Mouse (Mus musculus): Measurements from ENCODE around the gene Gart. TPM values are rescaled to one million over a fixed set of nuclear protein-coding genes. Genes with fewer than 3 reads are reported as not detected.

The Gart gene
- polyA plus RNA-seq, 1 experiment, result 64.1 TPM

DNA sequence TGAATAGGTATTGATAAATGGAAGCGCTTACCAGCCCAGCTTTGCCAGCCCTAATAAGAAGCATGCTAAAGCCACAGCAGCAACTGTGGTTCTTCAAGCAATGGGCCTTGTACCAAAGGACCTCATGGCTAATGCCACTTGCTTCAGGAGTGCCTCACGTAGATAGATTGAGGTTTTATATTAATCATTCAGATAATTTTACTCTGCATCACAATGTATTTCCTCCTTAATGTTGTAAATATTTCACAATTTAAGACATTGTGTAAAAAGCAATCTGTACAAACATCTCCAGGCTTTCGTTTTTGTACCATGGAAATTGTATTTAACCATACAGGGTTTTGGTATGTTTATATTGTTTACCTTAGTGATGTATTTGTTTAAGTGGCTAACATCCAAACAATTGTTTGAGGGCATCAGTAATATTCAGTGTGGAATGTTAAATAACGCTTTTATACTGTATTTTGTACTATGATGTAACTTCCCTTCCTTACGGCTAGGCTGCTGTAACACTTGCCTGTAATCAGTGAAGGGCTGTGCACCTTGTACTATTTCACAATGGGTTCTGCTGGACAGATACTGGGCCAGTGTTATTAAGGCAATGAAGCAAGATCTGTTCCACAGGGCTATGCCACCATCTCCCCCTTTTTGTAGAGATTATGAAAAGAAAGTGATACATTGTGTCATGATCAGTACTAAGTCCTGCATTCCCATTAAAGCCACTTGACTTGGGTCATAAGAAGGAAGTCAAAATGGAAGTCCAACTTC lies 31.6 kb upstream of the Gart start:
- no peak overlapping the region for H3K4me3 ChIP-seq
- no peaks in the 10 kb centered on the region for H3K79me2 ChIP-seq (ENCODE audit: control insufficient read depth, insufficient read depth)
- H3K36me3 ChIP-seq (ENCODE audit: control insufficient read depth, insufficient read depth), result peaks cover 69% of the 10 kb centered on the region
- H3K4me2 ChIP-seq (ENCODE audit: low read depth), result no peak overlapping the region
- H3ac ChIP-seq (ENCODE audit: control insufficient read depth, insufficient read length), result no peak overlapping the region
- TF ChIP-seq E2F4 (IDR thresholded peaks at IDR 0.05; ENCODE audit: insufficient read depth) (no peak), CEBPB (IDR thresholded peaks at IDR 0.05; ENCODE audit: insufficient read depth, poor library complexity, severe bottlenecking) (no peak), MAX (IDR thresholded peaks at IDR 0.05; ENCODE audit: low read depth) (no peak), REST (IDR thresholded peaks at IDR 0.05; ENCODE audit: insufficient read depth, insufficient read length) (no peak), SRF (IDR thresholded peaks at IDR 0.05; ENCODE audit: control insufficient read depth, insufficient read length, low read depth) (no peak), MYOG (IDR thresholded peaks at IDR 0.05; ENCODE audit: control insufficient read depth in 1 of 3, insufficient read depth in 1 of 3, insufficient read length in 2 of 3, low read depth in 2 of 3) (no peak), TCF12 (IDR thresholded peaks at IDR 0.05; ENCODE audit: insufficient read depth, poor library complexity, severe bottlenecking) (no peak), POLR2AphosphoS2 (IDR thresholded peaks at IDR 0.05; ENCODE audit: insufficient read length, low read depth) (no peak), MYOD1 (IDR thresholded peaks at IDR 0.05; ENCODE audit: control insufficient read depth in 1 of 3, insufficient read length in 2 of 3, low read depth in 2 of 3) (no peak)
- H3K27me3 ChIP-seq (ENCODE audit: control insufficient read depth, insufficient read depth, insufficient read length), result no peaks in the 10 kb centered on the region

DNA sequence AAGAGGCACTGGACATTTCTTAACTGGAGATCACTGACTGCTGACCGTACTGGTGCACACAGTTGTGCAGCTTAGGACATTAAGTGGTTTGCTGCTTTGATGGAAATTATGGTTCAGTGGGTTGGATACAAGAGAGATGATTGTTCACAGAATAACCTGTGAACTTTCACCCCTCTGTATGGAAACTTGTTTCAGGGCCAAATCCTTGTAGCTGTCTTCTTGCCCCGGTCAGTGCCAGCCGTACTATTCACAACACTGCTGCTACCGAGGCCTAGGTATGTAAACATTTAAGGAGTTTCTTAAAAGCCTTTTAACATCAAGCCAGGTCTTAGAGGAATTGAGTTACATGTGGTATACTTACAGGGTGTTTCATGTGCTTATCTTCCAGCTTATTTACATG lies 27.7 kb upstream of the Gart start:
- TF ChIP-seq MAX (IDR thresholded peaks at IDR 0.05; ENCODE audit: low read depth) (no peak), POLR2A (IDR thresholded peaks at IDR 0.05; ENCODE audit: insufficient read length, low read depth) (no peak), SRF (IDR thresholded peaks at IDR 0.05; ENCODE audit: control insufficient read depth, insufficient read length, low read depth) (no peak), TCF3 (IDR thresholded peaks at IDR 0.05; ENCODE audit: insufficient read length, low read depth) (no peak), E2F4 (IDR thresholded peaks at IDR 0.05; ENCODE audit: insufficient read depth) (no peak), POLR2AphosphoS2 (IDR thresholded peaks at IDR 0.05; ENCODE audit: insufficient read length, low read depth) (no peak), CEBPB (IDR thresholded peaks at IDR 0.05; ENCODE audit: insufficient read depth, poor library complexity, severe bottlenecking) (no peak), REST (IDR thresholded peaks at IDR 0.05; ENCODE audit: insufficient read depth, insufficient read length) (no peak), MYOD1 (IDR thresholded peaks at IDR 0.05; ENCODE audit: control insufficient read depth in 1 of 3, insufficient read length in 2 of 3, low read depth in 2 of 3) (no peak), USF1 (IDR thresholded peaks at IDR 0.05; ENCODE audit: low read depth) (no peak), TCF12 (IDR thresholded peaks at IDR 0.05; ENCODE audit: insufficient read depth, poor library complexity, severe bottlenecking) (no peak), MYOG (IDR thresholded peaks at IDR 0.05; ENCODE audit: control insufficient read depth in 1 of 3, insufficient read depth in 1 of 3, insufficient read length in 2 of 3, low read depth in 2 of 3) (no peak)
- Histone ChIP-seq H3K79me2 (ENCODE audit: control insufficient read depth, insufficient read depth) (no peaks in the 10 kb centered on the region), H3ac (ENCODE audit: control insufficient read depth, insufficient read length) (no peak overlapping the region), H3K4me2 (ENCODE audit: low read depth) (no peak overlapping the region), H3K27me3 (ENCODE audit: control insufficient read depth, insufficient read depth, insufficient read length) (no peaks in the 10 kb centered on the region), H3K36me3 (ENCODE audit: control insufficient read depth, insufficient read depth) (peaks cover 95% of the 10 kb centered on the region), H3K4me3 (no peak overlapping the region)

DNA sequence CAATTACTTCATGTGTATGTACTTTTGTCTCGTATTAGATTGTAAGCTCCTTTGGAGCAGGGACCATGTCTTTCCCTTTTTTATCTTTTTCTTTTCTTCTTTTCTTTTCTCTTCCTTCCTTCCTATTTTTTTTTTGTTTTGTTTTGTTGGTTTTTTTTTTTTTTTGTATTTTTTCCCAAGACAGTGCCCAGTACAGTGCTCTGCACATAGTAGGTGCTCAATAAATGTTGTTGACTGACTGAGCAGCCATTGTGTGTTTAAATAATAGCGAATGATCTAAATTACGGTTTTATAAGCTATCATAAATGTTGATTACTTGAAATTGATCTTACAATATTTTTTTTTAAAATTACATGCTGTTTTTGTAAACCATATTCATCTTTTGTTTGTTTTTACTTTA lies 17.0 kb upstream of the Gart start:
- H3K4me2 ChIP-seq (ENCODE audit: low read depth), result no peak overlapping the region

DNA sequence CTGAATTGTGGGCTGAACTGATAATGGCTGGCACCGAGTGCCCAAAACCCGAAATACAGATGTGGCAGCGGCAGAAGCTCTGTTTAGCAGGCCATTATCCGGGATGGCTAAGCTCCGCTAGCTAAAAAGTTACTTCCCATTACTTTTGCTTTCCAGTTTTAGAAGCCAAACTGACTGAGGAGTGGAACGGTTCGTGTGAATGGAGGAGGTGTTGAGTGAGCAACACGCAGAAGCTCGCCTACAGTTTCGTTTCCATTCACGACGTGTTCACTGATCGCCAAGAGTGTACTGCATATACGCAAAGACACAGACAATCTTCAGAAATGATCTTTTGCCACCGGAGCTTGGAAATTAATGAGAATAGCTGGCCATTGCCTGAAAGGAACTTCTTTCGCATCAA lies 15.6 kb upstream of the Gart start:
- Histone ChIP-seq H3ac (ENCODE audit: control insufficient read depth, insufficient read length) (no peak overlapping the region), H3K4me3 (no peak overlapping the region), H3K4me2 (ENCODE audit: low read depth) (no peak overlapping the region), H3K79me2 (ENCODE audit: control insufficient read depth, insufficient read depth) (peaks cover 65% of the 10 kb centered on the region), H3K27me3 (ENCODE audit: control insufficient read depth, insufficient read depth, insufficient read length) (no peaks in the 10 kb centered on the region), H3K36me3 (ENCODE audit: control insufficient read depth, insufficient read depth) (peaks cover 83% of the 10 kb centered on the region)
- TF ChIP-seq MAX (IDR thresholded peaks at IDR 0.05; ENCODE audit: low read depth) (no peak), E2F4 (IDR thresholded peaks at IDR 0.05; ENCODE audit: insufficient read depth) (no peak), REST (IDR thresholded peaks at IDR 0.05; ENCODE audit: insufficient read depth, insufficient read length) (no peak), SRF (IDR thresholded peaks at IDR 0.05; ENCODE audit: control insufficient read depth, insufficient read length, low read depth) (no peak), POLR2A (IDR thresholded peaks at IDR 0.05; ENCODE audit: insufficient read length, low read depth) (no peak), MYOD1 (IDR thresholded peaks at IDR 0.05; ENCODE audit: control insufficient read depth in 1 of 3, insufficient read length in 2 of 3, low read depth in 2 of 3) (no peak), TCF3 (IDR thresholded peaks at IDR 0.05; ENCODE audit: insufficient read length, low read depth) (no peak), MYOG (IDR thresholded peaks at IDR 0.05; ENCODE audit: control insufficient read depth in 1 of 3, insufficient read depth in 1 of 3, insufficient read length in 2 of 3, low read depth in 2 of 3) (no peak), CEBPB (IDR thresholded peaks at IDR 0.05; ENCODE audit: insufficient read depth, poor library complexity, severe bottlenecking) (no peak), USF1 (IDR thresholded peaks at IDR 0.05; ENCODE audit: low read depth) (no peak), POLR2AphosphoS2 (IDR thresholded peaks at IDR 0.05; ENCODE audit: insufficient read length, low read depth) (no peak), TCF12 (IDR thresholded peaks at IDR 0.05; ENCODE audit: insufficient read depth, poor library complexity, severe bottlenecking) (no peak)

More for the DNA sequence above, 17.0 kb upstream of the Gart start:
- H3K79me2 ChIP-seq (ENCODE audit: control insufficient read depth, insufficient read depth), result peaks cover 64% of the 10 kb centered on the region
- no peak overlapping the region for H3K4me3 ChIP-seq
- H3ac ChIP-seq (ENCODE audit: control insufficient read depth, insufficient read length), result no peak overlapping the region
- TF ChIP-seq MAX (IDR thresholded peaks at IDR 0.05; ENCODE audit: low read depth), result no peak
- no peak for TF ChIP-seq USF1 (IDR thresholded peaks at IDR 0.05; ENCODE audit: low read depth)
- no peaks in the 10 kb centered on the region for H3K27me3 ChIP-seq (ENCODE audit: control insufficient read depth, insufficient read depth, insufficient read length)
- H3K36me3 ChIP-seq (ENCODE audit: control insufficient read depth, insufficient read depth), result peaks cover 70% of the 10 kb centered on the region

DNA sequence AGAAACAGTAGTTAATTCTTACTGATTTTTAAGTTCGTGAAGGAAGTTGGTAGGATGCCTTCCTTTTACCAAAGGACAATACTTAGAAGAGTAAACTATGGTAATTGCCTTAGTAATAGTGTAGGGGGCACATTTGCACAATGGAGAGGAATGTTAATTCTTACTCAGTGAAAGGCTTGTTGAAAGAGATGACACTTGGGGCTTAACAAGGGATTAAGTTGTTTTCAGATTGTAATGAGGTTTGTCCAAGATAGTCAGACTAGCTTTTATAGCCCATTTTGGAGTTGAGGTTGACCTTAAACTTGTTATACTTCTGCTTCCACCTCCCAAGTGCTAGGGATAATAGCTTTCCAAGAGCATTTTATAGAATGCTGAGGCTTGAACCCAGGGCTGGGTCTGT lies 14.6 kb upstream of the Gart start:
- H3K4me2 ChIP-seq (ENCODE audit: low read depth), result no peak overlapping the region
- H3K79me2 ChIP-seq (ENCODE audit: control insufficient read depth, insufficient read depth), result peaks cover 65% of the 10 kb centered on the region
- H3K4me3 ChIP-seq, result no peak overlapping the region
- H3K27me3 ChIP-seq (ENCODE audit: control insufficient read depth, insufficient read depth, insufficient read length), result no peaks in the 10 kb centered on the region
- no peak overlapping the region for H3ac ChIP-seq (ENCODE audit: control insufficient read depth, insufficient read length)
- TF ChIP-seq REST (IDR thresholded peaks at IDR 0.05; ENCODE audit: insufficient read depth, insufficient read length), result no peak
- no peak for TF ChIP-seq TCF12 (IDR thresholded peaks at IDR 0.05; ENCODE audit: insufficient read depth, poor library complexity, severe bottlenecking)
- TF ChIP-seq POLR2AphosphoS2 (IDR thresholded peaks at IDR 0.05; ENCODE audit: insufficient read length, low read depth), result no peak
- no peak for TF ChIP-seq TCF3 (IDR thresholded peaks at IDR 0.05; ENCODE audit: insufficient read length, low read depth)
- no peak for TF ChIP-seq MYOG (IDR thresholded peaks at IDR 0.05; ENCODE audit: control insufficient read depth in 1 of 3, insufficient read depth in 1 of 3, insufficient read length in 2 of 3, low read depth in 2 of 3)
- no peak for TF ChIP-seq CEBPB (IDR thresholded peaks at IDR 0.05; ENCODE audit: insufficient read depth, poor library complexity, severe bottlenecking)
- no peak for TF ChIP-seq SRF (IDR thresholded peaks at IDR 0.05; ENCODE audit: control insufficient read depth, insufficient read length, low read depth)
- TF ChIP-seq E2F4 (IDR thresholded peaks at IDR 0.05; ENCODE audit: insufficient read depth), result no peak
- no peak for TF ChIP-seq POLR2A (IDR thresholded peaks at IDR 0.05; ENCODE audit: insufficient read length, low read depth)
- TF ChIP-seq MYOD1 (IDR thresholded peaks at IDR 0.05; ENCODE audit: control insufficient read depth in 1 of 3, insufficient read length in 2 of 3, low read depth in 2 of 3), result no peak
- no peak for TF ChIP-seq USF1 (IDR thresholded peaks at IDR 0.05; ENCODE audit: low read depth)
- no peak for TF ChIP-seq MAX (IDR thresholded peaks at IDR 0.05; ENCODE audit: low read depth)
- H3K36me3 ChIP-seq (ENCODE audit: control insufficient read depth, insufficient read depth), result peaks cover 91% of the 10 kb centered on the region

All from myocyte (in vitro differentiated cells).